Mouse (Mus musculus): ENCODE data around the gene Rpl9-ps6. TPM values are rescaled to one million over a fixed set of nuclear protein-coding genes. Genes with fewer than 3 reads are reported as not detected.
"Not testable (repeated sequence)": the region's sequence is repeated elsewhere in the genome, so short reads cannot be mapped to it uniquely, and the experiment has no call there.

Gene Rpl9-ps6
- polyA plus RNA-seq, 1 experiment: 27.8 TPM

DNA sequence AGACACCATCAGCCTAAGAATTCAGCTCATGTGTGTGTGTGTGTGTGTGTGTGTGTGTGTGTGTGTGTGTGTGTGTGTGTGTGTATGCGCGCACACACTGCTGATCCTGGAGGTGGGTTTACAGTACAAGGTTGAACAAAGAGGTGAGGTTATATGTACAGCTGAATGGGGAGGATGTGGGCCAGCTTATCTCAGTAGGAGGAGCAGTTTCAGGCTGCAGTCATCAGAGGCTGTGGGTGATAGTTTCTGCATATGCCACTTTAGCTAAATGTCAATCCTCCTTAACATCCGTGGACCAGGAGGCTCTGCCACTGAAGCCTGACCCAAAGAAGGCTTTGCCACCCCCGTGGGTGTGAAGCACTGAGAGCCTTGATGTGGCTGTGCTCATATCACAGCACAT lies 1.1 kb downstream of the Rpl9-ps6 start:
- Histone ChIP-seq H3K4me1 (ENCODE audit: control insufficient read depth, insufficient read depth, low read length) (no peaks in the 10 kb centered on the region), H3K27me3 (ENCODE audit: control insufficient read depth, insufficient read depth, low read length) (no peaks in the 10 kb centered on the region), H3K27ac (ENCODE audit: insufficient read depth, low read length) (no peak overlapping the region), H3K4me3 (replicated peaks; ENCODE audit: insufficient read depth, low read depth, low read length) (no peak overlapping the region)
- WGBS: 79% methylated on average over 4 of the region's 4 CpGs
- DNase-seq: no peak
- no peak for TF ChIP-seq CTCF (IDR thresholded peaks at IDR 0.05; ENCODE audit: borderline replicate concordance, insufficient read depth, low read depth, low read length)
- TF ChIP-seq POLR2A (IDR thresholded peaks at IDR 0.05; ENCODE audit: borderline replicate concordance, insufficient read depth, low read length): no peak

DNA sequence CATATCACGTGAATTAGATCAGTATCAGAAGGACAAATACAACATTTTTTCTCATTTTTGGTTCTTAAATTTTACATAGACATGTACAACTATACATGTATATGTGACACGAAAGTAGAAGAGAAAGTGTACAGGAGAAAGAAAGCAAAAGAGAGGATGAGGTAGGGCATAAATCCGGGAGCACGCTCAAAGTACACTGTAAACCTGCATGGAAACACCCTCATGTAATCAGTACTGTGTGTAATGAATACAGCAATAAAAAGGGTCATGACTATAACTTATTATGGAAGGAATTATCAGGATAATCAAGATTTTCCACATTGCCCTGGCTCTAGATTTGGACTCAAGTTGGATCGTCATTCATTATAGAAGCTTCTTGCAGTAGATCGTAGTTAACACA lies 3.3 kb downstream of the Rpl9-ps6 start:
- DNase-seq: no peak
- TF ChIP-seq POLR2A (IDR thresholded peaks at IDR 0.05; ENCODE audit: borderline replicate concordance, insufficient read depth, low read length) (no peak), CTCF (IDR thresholded peaks at IDR 0.05; ENCODE audit: borderline replicate concordance, insufficient read depth, low read depth, low read length) (no peak)
- Histone ChIP-seq H3K27me3 (ENCODE audit: control insufficient read depth, insufficient read depth, low read length) (no peaks in the 10 kb centered on the region), H3K4me3 (replicated peaks; ENCODE audit: insufficient read depth, low read depth, low read length) (no peak overlapping the region), H3K27ac (ENCODE audit: insufficient read depth, low read length) (no peak overlapping the region), H3K4me1 (ENCODE audit: control insufficient read depth, insufficient read depth, low read length) (no peaks in the 10 kb centered on the region)
- 92% methylated on average over 6 of the region's 6 CpGs for WGBS

DNA sequence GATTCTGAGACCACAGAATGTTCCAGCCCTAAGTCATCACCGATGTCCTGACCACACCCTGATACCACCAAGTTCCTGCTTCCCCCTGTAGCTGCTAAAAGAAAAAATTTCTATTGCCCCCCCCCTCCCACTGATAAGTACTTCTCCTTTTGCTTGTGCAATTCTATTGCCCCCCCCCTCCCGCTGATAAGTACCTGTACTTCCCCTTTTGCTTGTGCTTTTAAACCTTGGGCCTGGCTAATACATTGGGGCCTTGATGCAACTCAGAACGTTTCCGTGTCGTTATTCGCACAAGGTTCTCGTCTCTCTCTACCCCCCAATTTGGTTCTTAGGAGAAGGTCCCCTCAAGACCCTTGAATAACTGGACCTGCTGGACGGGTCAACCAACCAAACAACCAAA lies 8.7 kb downstream of the Rpl9-ps6 start:
- 86% methylated on average over 8 of the region's 8 CpGs for WGBS
- H3K27me3 ChIP-seq (ENCODE audit: control insufficient read depth, insufficient read depth, low read length); H3K4me3 ChIP-seq (replicated peaks; ENCODE audit: insufficient read depth, low read depth, low read length); H3K27ac ChIP-seq (ENCODE audit: insufficient read depth, low read length); DNase-seq; H3K4me1 ChIP-seq (ENCODE audit: control insufficient read depth, insufficient read depth, low read length): not testable (repeated sequence)

DNA sequence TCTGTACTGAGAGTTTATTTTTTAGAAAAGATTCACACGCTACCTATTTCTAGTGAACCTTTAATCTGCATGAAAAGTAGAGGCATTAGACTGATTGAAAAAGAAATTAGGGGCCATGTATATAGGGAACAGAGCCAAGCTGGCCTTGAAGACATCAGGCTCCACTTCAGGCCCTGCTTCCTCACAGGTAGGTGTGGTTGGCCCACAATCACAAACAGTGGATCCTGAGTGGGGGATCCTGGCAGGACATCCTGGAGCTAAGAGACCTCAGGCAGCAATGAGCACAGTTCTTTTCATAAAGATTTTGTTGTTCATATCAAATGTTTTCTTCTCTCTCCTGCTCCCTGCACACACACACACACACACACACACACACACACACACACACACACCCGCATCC lies 9.6 kb downstream of the Rpl9-ps6 start:
- 92% methylated on average over 2 of the region's 2 CpGs for WGBS
- no peak for DNase-seq
- no peaks in the 10 kb centered on the region for H3K4me1 ChIP-seq (ENCODE audit: control insufficient read depth, insufficient read depth, low read length)
- no peak for TF ChIP-seq CTCF (IDR thresholded peaks at IDR 0.05; ENCODE audit: borderline replicate concordance, insufficient read depth, low read depth, low read length)
- TF ChIP-seq POLR2A (IDR thresholded peaks at IDR 0.05; ENCODE audit: borderline replicate concordance, insufficient read depth, low read length): no peak
- H3K27me3 ChIP-seq (ENCODE audit: control insufficient read depth, insufficient read depth, low read length): no peaks in the 10 kb centered on the region
- H3K27ac ChIP-seq (ENCODE audit: insufficient read depth, low read length): no peak overlapping the region
- H3K4me3 ChIP-seq (replicated peaks; ENCODE audit: insufficient read depth, low read depth, low read length): no peak overlapping the region

DNA sequence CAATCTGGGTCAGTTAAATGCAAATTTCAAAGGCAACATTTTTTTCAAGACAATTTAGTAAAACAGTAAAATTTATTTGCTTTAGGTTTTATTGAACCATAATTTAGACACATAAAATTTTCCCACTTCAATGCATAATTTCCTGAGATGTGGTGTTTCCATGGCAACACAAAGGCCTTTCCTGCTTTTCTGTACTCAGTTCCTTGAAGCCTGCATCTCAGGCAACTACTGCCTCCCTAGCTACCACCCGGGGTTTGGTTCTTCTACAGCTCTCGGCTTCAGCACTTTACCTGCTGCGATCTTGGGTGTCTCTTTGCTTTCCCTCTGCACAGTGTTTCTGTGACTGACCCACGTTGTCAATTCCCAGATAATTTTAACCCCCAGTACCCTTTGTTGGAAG lies 14.1 kb downstream of the Rpl9-ps6 start:
- no peak overlapping the region for H3K27ac ChIP-seq (ENCODE audit: insufficient read depth, low read length)

DNA sequence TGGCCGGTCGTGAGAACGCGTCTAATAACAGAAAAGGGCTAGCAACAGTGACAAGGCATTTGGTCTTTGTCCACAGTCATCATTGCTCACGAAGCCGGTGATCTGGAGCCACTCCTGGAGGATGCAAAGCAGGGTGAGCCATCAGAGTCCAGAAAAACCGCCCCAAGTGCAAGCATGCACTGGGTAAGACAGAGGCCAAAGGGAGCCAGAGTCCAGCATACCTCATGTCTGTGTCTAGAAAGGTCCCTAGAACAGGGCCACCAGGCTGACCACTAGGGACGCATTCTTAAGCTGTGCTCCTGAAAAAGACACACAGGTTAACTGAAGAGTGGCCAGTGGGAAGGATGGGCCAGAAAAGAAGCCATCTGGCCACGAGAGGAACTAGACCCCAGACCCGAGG lies 17.4 kb downstream of the Rpl9-ps6 start:
- DNase-seq: no peak
- TF ChIP-seq CTCF (IDR thresholded peaks at IDR 0.05; ENCODE audit: borderline replicate concordance, insufficient read depth, low read depth, low read length) (no peak), POLR2A (IDR thresholded peaks at IDR 0.05; ENCODE audit: borderline replicate concordance, insufficient read depth, low read length) (no peak)
- 95% methylated on average over 10 of the region's 10 CpGs for WGBS
- no peak overlapping the region for H3K4me3 ChIP-seq (replicated peaks; ENCODE audit: insufficient read depth, low read depth, low read length)
- no peaks in the 10 kb centered on the region for H3K27me3 ChIP-seq (ENCODE audit: control insufficient read depth, insufficient read depth, low read length)
- no peaks in the 10 kb centered on the region for H3K4me1 ChIP-seq (ENCODE audit: control insufficient read depth, insufficient read depth, low read length)
- no peak overlapping the region for H3K27ac ChIP-seq (ENCODE audit: insufficient read depth, low read length)

More for the DNA sequence above, 14.1 kb downstream of the Rpl9-ps6 start:
- no peak for TF ChIP-seq POLR2A (IDR thresholded peaks at IDR 0.05; ENCODE audit: borderline replicate concordance, insufficient read depth, low read length)
- Histone ChIP-seq H3K4me3 (replicated peaks; ENCODE audit: insufficient read depth, low read depth, low read length) (no peak overlapping the region), H3K27me3 (ENCODE audit: control insufficient read depth, insufficient read depth, low read length) (no peaks in the 10 kb centered on the region), H3K4me1 (ENCODE audit: control insufficient read depth, insufficient read depth, low read length) (no peaks in the 10 kb centered on the region)
- 55% methylated on average over 4 of the region's 4 CpGs for WGBS
- DNase-seq: no peak

DNA sequence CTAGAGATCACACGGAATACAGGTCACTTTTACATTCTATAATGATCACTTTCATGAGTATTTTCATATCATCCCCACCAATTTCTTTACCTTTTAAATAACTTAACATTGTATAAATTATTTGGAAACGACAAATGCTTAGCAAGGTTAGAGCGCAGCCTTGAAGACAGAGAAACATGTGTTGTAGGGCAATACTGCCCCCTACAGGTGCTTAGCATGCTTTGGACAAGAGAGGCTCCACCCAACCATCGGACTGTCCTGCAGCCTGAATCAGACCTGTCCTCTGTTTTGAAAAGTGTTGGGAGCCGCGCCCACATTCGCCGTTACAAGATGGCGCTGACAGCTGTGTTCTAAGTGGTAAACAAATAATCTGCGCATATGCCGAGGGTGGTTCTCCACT lies 24.8 kb downstream of the Rpl9-ps6 start:
- H3K27ac ChIP-seq (ENCODE audit: insufficient read depth, low read length): no peak overlapping the region
- no peaks in the 10 kb centered on the region for H3K27me3 ChIP-seq (ENCODE audit: control insufficient read depth, insufficient read depth, low read length)
- TF ChIP-seq CTCF (IDR thresholded peaks at IDR 0.05; ENCODE audit: borderline replicate concordance, insufficient read depth, low read depth, low read length) (no peak), POLR2A (IDR thresholded peaks at IDR 0.05; ENCODE audit: borderline replicate concordance, insufficient read depth, low read length) (no peak)
- H3K4me1 ChIP-seq (ENCODE audit: control insufficient read depth, insufficient read depth, low read length): no peaks in the 10 kb centered on the region
- WGBS: 95% methylated on average over 11 of the region's 11 CpGs
- no peak overlapping the region for H3K4me3 ChIP-seq (replicated peaks; ENCODE audit: insufficient read depth, low read depth, low read length)
- peak; percentile 29 to 39 for DNase-seq

DNA sequence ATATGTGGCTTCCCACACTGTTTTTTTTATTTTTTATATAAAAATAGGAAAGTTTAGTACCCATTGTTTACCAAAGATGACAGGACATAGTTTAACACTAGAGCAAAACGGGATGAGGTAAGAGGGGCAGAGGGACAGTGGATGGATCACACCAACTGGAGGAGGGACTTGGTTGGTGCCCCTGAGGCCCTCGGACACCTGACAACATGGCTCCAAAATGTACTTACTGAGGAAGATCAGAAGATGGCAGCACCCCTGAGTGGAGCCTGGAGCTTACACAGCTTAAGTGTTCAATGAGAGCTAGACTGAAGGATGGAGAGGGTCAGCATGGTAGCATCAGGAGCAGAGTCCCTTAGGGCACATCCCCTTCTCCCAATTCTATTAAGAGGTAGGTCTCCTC lies 27.0 kb downstream of the Rpl9-ps6 start:
- 89% methylated on average over 2 of the region's 2 CpGs for WGBS
- no peak for TF ChIP-seq POLR2A (IDR thresholded peaks at IDR 0.05; ENCODE audit: borderline replicate concordance, insufficient read depth, low read length)
- no peak for TF ChIP-seq CTCF (IDR thresholded peaks at IDR 0.05; ENCODE audit: borderline replicate concordance, insufficient read depth, low read depth, low read length)
- DNase-seq: no peak
- H3K27me3 ChIP-seq (ENCODE audit: control insufficient read depth, insufficient read depth, low read length): no peaks in the 10 kb centered on the region
- H3K4me3 ChIP-seq (replicated peaks; ENCODE audit: insufficient read depth, low read depth, low read length): no peak overlapping the region
- H3K4me1 ChIP-seq (ENCODE audit: control insufficient read depth, insufficient read depth, low read length): no peaks in the 10 kb centered on the region
- no peak overlapping the region for H3K27ac ChIP-seq (ENCODE audit: insufficient read depth, low read length)

DNA sequence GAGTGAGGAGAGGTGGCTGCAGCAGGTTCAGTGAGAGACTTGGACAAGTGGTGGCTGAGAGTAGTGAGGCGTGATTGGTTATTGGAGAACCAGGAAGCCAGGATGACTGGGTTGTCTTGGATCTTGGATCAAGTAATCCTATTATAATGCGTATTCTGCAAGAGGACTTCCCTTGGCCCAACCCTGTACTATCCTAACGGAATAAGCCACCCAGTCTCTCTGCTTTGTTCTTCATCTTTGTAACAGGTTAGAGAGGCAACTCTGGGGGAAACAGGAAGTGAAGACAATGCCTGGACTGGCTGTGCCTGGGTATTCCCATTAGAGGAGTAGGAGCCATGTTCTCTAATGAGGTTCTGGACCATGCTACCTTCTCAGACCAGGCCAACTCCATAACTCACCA lies 40.5 kb downstream of the Rpl9-ps6 start:
- Histone ChIP-seq H3K27me3 (ENCODE audit: control insufficient read depth, insufficient read depth, low read length) (no peaks in the 10 kb centered on the region), H3K4me3 (replicated peaks; ENCODE audit: insufficient read depth, low read depth, low read length) (no peak overlapping the region), H3K27ac (ENCODE audit: insufficient read depth, low read length) (no peak overlapping the region), H3K4me1 (ENCODE audit: control insufficient read depth, insufficient read depth, low read length) (no peaks in the 10 kb centered on the region)
- TF ChIP-seq CTCF (IDR thresholded peaks at IDR 0.05; ENCODE audit: borderline replicate concordance, insufficient read depth, low read depth, low read length) (no peak), POLR2A (IDR thresholded peaks at IDR 0.05; ENCODE audit: borderline replicate concordance, insufficient read depth, low read length) (no peak)
- WGBS: 90% methylated on average over 3 of the region's 3 CpGs
- no peak for DNase-seq
